In the genomic region with DNA sequence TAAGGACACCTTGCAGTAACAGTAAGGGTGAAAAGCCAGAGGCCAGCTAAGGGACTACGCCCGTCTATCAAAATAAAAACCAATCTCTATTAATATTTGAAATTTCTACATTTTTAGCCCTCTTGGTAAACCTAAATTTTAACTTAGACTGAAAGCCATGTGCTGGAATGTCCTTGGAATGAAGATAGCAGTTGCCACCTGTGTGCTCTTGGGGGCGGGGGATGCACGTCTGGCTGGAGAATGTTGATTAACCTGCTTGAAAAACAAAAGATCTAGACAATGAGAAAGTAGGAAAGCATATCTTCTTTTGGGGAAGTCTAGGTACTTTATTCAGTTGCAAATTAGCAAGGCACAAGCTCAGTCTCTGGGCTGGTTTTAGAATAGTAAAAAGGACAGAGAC, we compare ENCODE assay signal across 18 mouse cellular contexts. TPM values are rescaled to one million over a fixed set of nuclear protein-coding genes. Genes with fewer than 3 reads are reported as not detected.
"Had no signal": no experiment of that assay in that cellular context is flagged by ENCODE, and none has a peak within 500 bp of the region (broad histone marks: within the 10 kb centered on the region; RNA-seq: fewer than 3 reads in every experiment).

No protein-coding gene starts in this region.

RNA-seq across cellular contexts. Expression of a gene that starts 22.6 kb away (rescaled TPM):
- polyA plus RNA-seq: cortical plate, adult 2 months; embryonic facial prominence, embryonic 10.5 days; embryonic facial prominence, embryonic 11.5 days; embryonic facial prominence, embryonic 12.5 days; embryonic facial prominence, embryonic 13.5 days; embryonic facial prominence, embryonic 14.5 days; embryonic facial prominence, embryonic 15.5 days; erythroblast, embryonic 14.5 days; forebrain, embryonic 10.5 days; forebrain, embryonic 11.5 days; forebrain, embryonic 12.5 days; forebrain, embryonic 13.5 days; forebrain, embryonic 14.5 days; forebrain, embryonic 15.5 days; forebrain, embryonic 16.5 days; forebrain, postnatal 0 days; frontal cortex, adult 2 months; heart, embryonic 10.5 days had no signal

RNA-seq across cellular contexts. Expression of a gene that starts 41.9 kb away (rescaled TPM):
- polyA plus RNA-seq: cortical plate, adult 2 months; erythroblast, embryonic 14.5 days; forebrain, embryonic 10.5 days; forebrain, embryonic 11.5 days; forebrain, embryonic 12.5 days; forebrain, embryonic 13.5 days; forebrain, embryonic 14.5 days; forebrain, embryonic 15.5 days; forebrain, embryonic 16.5 days; forebrain, postnatal 0 days; frontal cortex, adult 2 months; heart, embryonic 10.5 days had no signal
